Comparison of ENCODE assay signal across 20 mouse cellular contexts in the genomic region with DNA sequence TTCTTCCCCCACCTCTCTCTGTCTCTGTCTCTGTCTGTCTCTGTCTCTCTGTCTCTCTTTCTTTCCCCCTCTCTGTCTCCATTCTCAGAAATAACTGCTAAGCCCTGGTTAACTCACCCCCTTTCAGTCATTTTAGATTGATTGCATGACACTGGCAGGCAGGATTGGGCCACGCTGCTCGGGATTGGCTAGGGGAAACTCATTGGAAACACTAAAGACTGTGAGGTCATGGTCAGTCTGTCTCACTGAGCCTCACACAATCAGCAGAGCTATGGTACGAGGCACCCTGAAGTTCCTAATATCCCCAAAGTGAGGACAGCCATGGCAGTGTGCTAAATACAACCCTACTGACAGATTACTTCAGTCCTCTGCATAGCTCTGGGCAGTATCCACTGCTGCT.
DNase-seq lines count a peak whose midpoint lies in the region; ATAC-seq and TF ChIP-seq lines count a peak whose summit lies in the region.
"Had no signal": no experiment of that assay in that cellular context is flagged by ENCODE, and none has a peak within 500 bp of the region (broad histone marks: within the 10 kb centered on the region; RNA-seq: fewer than 3 reads in every experiment).

No protein-coding gene starts in this region.

- no peaks in the 10 kb centered on the region for H3K9me3 ChIP-seq in liver, postnatal 0 days (ENCODE audit: low read length)
- H3K9me3 ChIP-seq in liver, embryonic 11.5 days (ENCODE audit: control insufficient read depth, low read length): no peaks in the 10 kb centered on the region
- no peaks in the 10 kb centered on the region for H3K9me3 ChIP-seq in limb, embryonic 11.5 days (ENCODE audit: control insufficient read depth, low read length)
- H3K9me3 ChIP-seq: embryonic facial prominence, embryonic 12.5 days; forebrain, embryonic 12.5 days; heart, embryonic 13.5 days; hindbrain, embryonic 12.5 days had no signal

- peak; percentile 63 for DNase-seq in adrenal gland, adult 2 months
- no peak for DNase-seq in adrenal gland, postnatal 4 days (ENCODE audit: low spot score in 2 of 2)
- peak; percentile 6 for DNase-seq in liver, postnatal 0 days
- DNase-seq in liver, embryonic 11.5 days (ENCODE audit: low spot score): no peak
- DNase-seq in adrenal gland, postnatal 25 days: peak; percentile 19
- peak; percentile 16 for DNase-seq in limb, embryonic 11.5 days (ENCODE audit: low spot score)
- DNase-seq: cerebellum, adult 11 months; cerebellum, adult 8-10 months; cerebellum, postnatal 14 days; embryo, embryonic 11 days; gastrocnemius, postnatal 14 days; heart, postnatal 36 days had no signal

- no peaks in the 10 kb centered on the region for H3K27me3 ChIP-seq in liver, postnatal 0 days (ENCODE audit: insufficient read depth, low read length)
- no peaks in the 10 kb centered on the region for H3K27me3 ChIP-seq in liver, embryonic 11.5 days (replicated peaks; ENCODE audit: control insufficient read depth, insufficient read depth, low read length)
- H3K27me3 ChIP-seq in limb, embryonic 11.5 days (ENCODE audit: control insufficient read depth, insufficient read depth, low read length): no peaks in the 10 kb centered on the region
- H3K27me3 ChIP-seq: embryonic facial prominence, embryonic 12.5 days; forebrain, embryonic 12.5 days; heart, embryonic 13.5 days; hindbrain, embryonic 12.5 days had no signal

- TF ChIP-seq EP300 in liver, postnatal 0 days (IDR thresholded peaks at IDR 0.05; ENCODE audit: low read depth): no peak

- no peak for TF ChIP-seq CTCF in liver, postnatal 0 days (IDR thresholded peaks at IDR 0.05; ENCODE audit: low read depth)

- no peak overlapping the region for H3K27ac ChIP-seq in liver, postnatal 0 days (ENCODE audit: low read depth)
- H3K27ac ChIP-seq in liver, embryonic 11.5 days (ENCODE audit: low read depth, low read length): no peak overlapping the region
- no peak overlapping the region for H3K27ac ChIP-seq in limb, embryonic 11.5 days (replicated peaks; ENCODE audit: low read depth, low read length)
- H3K27ac ChIP-seq: embryonic facial prominence, embryonic 12.5 days; forebrain, embryonic 12.5 days; heart, embryonic 13.5 days; hindbrain, embryonic 12.5 days had no signal

- H3K9ac ChIP-seq in liver, postnatal 0 days (replicated peaks): no peak overlapping the region
- no peak overlapping the region for H3K9ac ChIP-seq in liver, embryonic 11.5 days (ENCODE audit: low read depth, low read length)
- no peak overlapping the region for H3K9ac ChIP-seq in limb, embryonic 11.5 days (ENCODE audit: low read length)
- H3K9ac ChIP-seq: embryonic facial prominence, embryonic 12.5 days; forebrain, embryonic 12.5 days; heart, embryonic 13.5 days; hindbrain, embryonic 12.5 days had no signal

- WGBS in liver, postnatal 0 days (ENCODE audit: insufficient replicate concordance): 57% methylated on average over 3 of the region's 3 CpGs
- 72% methylated on average over 3 of the region's 3 CpGs for WGBS in liver, embryonic 11.5 days
- 57% methylated on average over 3 of the region's 3 CpGs for WGBS in limb, embryonic 11.5 days

- no peak overlapping the region for H3K4me3 ChIP-seq in liver, postnatal 0 days (ENCODE audit: low read depth, low read length)
- no peak overlapping the region for H3K4me3 ChIP-seq in liver, embryonic 11.5 days (ENCODE audit: low read depth, low read length)
- no peak overlapping the region for H3K4me3 ChIP-seq in limb, embryonic 11.5 days (ENCODE audit: low read depth, low read length)
- H3K4me3 ChIP-seq: embryonic facial prominence, embryonic 12.5 days; forebrain, embryonic 12.5 days; heart, embryonic 13.5 days; hindbrain, embryonic 12.5 days had no signal

- H3K36me3 ChIP-seq in liver, postnatal 0 days (replicated peaks; ENCODE audit: insufficient read depth, low read length): no peaks in the 10 kb centered on the region
- no peaks in the 10 kb centered on the region for H3K36me3 ChIP-seq in liver, embryonic 11.5 days (ENCODE audit: control insufficient read depth, insufficient read depth, low read length)
- H3K36me3 ChIP-seq in limb, embryonic 11.5 days (ENCODE audit: control insufficient read depth, insufficient read depth, low read length): no peaks in the 10 kb centered on the region
- H3K36me3 ChIP-seq: embryonic facial prominence, embryonic 12.5 days; forebrain, embryonic 12.5 days; heart, embryonic 13.5 days; hindbrain, embryonic 12.5 days had no signal

- no peak overlapping the region for H3K4me2 ChIP-seq in liver, postnatal 0 days (ENCODE audit: low read depth, low read length)
- H3K4me2 ChIP-seq in liver, embryonic 11.5 days: no peak overlapping the region
- no peak overlapping the region for H3K4me2 ChIP-seq in limb, embryonic 11.5 days (ENCODE audit: low read depth, severe bottlenecking)
- H3K4me2 ChIP-seq: embryonic facial prominence, embryonic 12.5 days; forebrain, embryonic 12.5 days; heart, embryonic 13.5 days; hindbrain, embryonic 12.5 days had no signal

- ATAC-seq in liver, postnatal 0 days: no peak
- no peak for ATAC-seq in liver, embryonic 11.5 days (replicated peaks; ENCODE audit: low FRiP score)
- ATAC-seq in limb, embryonic 11.5 days (ENCODE audit: insufficient number of reproducible peaks, low FRiP score, low TSS enrichment, low read depth): no peak
- no peak for ATAC-seq in frontal cortex, adult (ENCODE audit: low TSS enrichment)
- ATAC-seq: forebrain, embryonic 16.5 days; hindbrain, embryonic 16.5 days; inflammation-experienced regulatory T-cells, adult 6 months had no signal

- H3K4me1 ChIP-seq in liver, postnatal 0 days (ENCODE audit: insufficient read depth): no peaks in the 10 kb centered on the region
- H3K4me1 ChIP-seq in liver, embryonic 11.5 days (replicated peaks; ENCODE audit: control insufficient read depth, insufficient read depth, low read length): no peaks in the 10 kb centered on the region
- no peaks in the 10 kb centered on the region for H3K4me1 ChIP-seq in limb, embryonic 11.5 days (ENCODE audit: control insufficient read depth, insufficient read depth, low read length)
- H3K4me1 ChIP-seq: embryonic facial prominence, embryonic 12.5 days; forebrain, embryonic 12.5 days; hindbrain, embryonic 12.5 days had no signal

Comparison
In these comparisons a context has a peak if more than half of its experiments do, and no peak if none do; other contexts are left out.
1. DNase-seq: peak in adrenal gland, adult 2 months (single experiment), liver, postnatal 0 days (single experiment), adrenal gland, postnatal 25 days (single experiment) and limb, embryonic 11.5 days (single experiment); none in adrenal gland, postnatal 4 days (0 of 2) and liver, embryonic 11.5 days (single experiment).